Mouse (Mus musculus): Measurements from ENCODE around the gene Muc1. TPM values are rescaled to one million over a fixed set of nuclear protein-coding genes. Genes with fewer than 3 reads are reported as not detected.

Gene Muc1
- polyA plus RNA-seq, 1 experiment from 2014 or later: 10.1 TPM

GRCm38 (mm10) chr3:89243609-89244008, 14.8 kb downstream of the Muc1 start:
- no peak overlapping the region for H3K9ac ChIP-seq
- no peaks in the 10 kb centered on the region for H3K9me3 ChIP-seq
- 0 out of 2 replicates have a peak, but pooled peaks cover 6% of the 10 kb centered on the region for H3K27me3 ChIP-seq (replicated peaks)
- peaks cover 34% of the 10 kb centered on the region for H3K4me1 ChIP-seq (replicated peaks)
- whole genome bisulfite sequencing: 20% methylated on average over 14 of the region's 14 CpGs
- 0 out of 2 replicates have a peak, but pooled peaks cover 3% of the 10 kb centered on the region for H3K36me3 ChIP-seq
- ATAC-seq: peak; percentile 29
- no peak overlapping the region for H3K27ac ChIP-seq
- peak overlapping the region; percentile 83 for H3K4me2 ChIP-seq (replicated peaks)
- H3K4me3 ChIP-seq (replicated peaks): no peak overlapping the region

- Histone ChIP-seq H3K9me3 (no peaks in the 10 kb centered on the region), H3K4me3 (replicated peaks) (peak overlapping the region; percentile 62), H3K4me1 (replicated peaks) (peaks cover 34% of the 10 kb centered on the region), H3K4me2 (replicated peaks) (peak overlapping the region; percentile 83), H3K9ac (peak overlapping the region; percentile 20; the same call in 1 of the 2 replicates), H3K36me3 (0 out of 2 replicates have a peak, but pooled peaks cover 7% of the 10 kb centered on the region), H3K27me3 (replicated peaks) (0 out of 2 replicates have a peak, but pooled peaks cover 6% of the 10 kb centered on the region), H3K27ac (no peak overlapping the region)
- 23% methylated on average over 25 of the region's 25 CpGs for WGBS
- peak; percentile 21; the same call in 1 of the 2 replicates for ATAC-seq
Measured at GRCm38 (mm10) chr3:89244158-89244981, 15.5 kb downstream of the Muc1 start.

GRCm38 (mm10) chr3:89244982-89245687, 16.3 kb downstream of the Muc1 start:
- H3K9ac ChIP-seq: peak overlapping the region; percentile 20; the same call in 1 of the 2 replicates
- H3K27ac ChIP-seq: no peak overlapping the region
- H3K4me2 ChIP-seq (replicated peaks): peak overlapping the region; percentile 83
- peaks cover 34% of the 10 kb centered on the region for H3K4me1 ChIP-seq (replicated peaks)
- H3K9me3 ChIP-seq: no peaks in the 10 kb centered on the region
- peak; percentile 17; the same call in 1 of the 2 replicates for ATAC-seq
- under 1% methylated on average over 18 of the region's 26 CpGs for WGBS
- H3K36me3 ChIP-seq: 0 out of 2 replicates have a peak, but pooled peaks cover 10% of the 10 kb centered on the region
- H3K4me3 ChIP-seq (replicated peaks): peak overlapping the region; percentile 62
- 0 out of 2 replicates have a peak, but pooled peaks cover 6% of the 10 kb centered on the region for H3K27me3 ChIP-seq (replicated peaks)

- peak within 1 kb of the TSS; percentile 83 for H3K4me2 ChIP-seq (replicated peaks)
- ATAC-seq: peak; percentile 29
- peaks cover 36% of the 10 kb centered on the region for H3K4me1 ChIP-seq (replicated peaks)
Measured at GRCm38 (mm10) chr3:89245688-89246171, 16.9 kb downstream of the Muc1 start, which contains the start of gene Krtcap2. Krtcap2 (plus strand) TSS chr3:89245966.

GRCm38 (mm10) chr3:89246261-89247100, 17.6 kb downstream of the Muc1 start, which contains the start of gene Trim46:
Trim46 (minus strand) TSS chr3:89246309.
- under 1% methylated on average over 42 of the region's 42 CpGs for WGBS
- peak within 1 kb of the TSS; percentile 62 for H3K4me3 ChIP-seq (replicated peaks)
- peak within 1 kb of the TSS; percentile 70 for H3K27ac ChIP-seq
- H3K36me3 ChIP-seq: 0 out of 2 replicates have a peak, but pooled peaks cover 10% of the 10 kb centered on the region
- ATAC-seq: peak; percentile 78
- no peaks in the 10 kb centered on the region for H3K9me3 ChIP-seq
- 0 out of 2 replicates have a peak, but pooled peaks cover 6% of the 10 kb centered on the region for H3K27me3 ChIP-seq (replicated peaks)
- peak within 1 kb of the TSS; percentile 79 for H3K9ac ChIP-seq
- peak within 1 kb of the TSS; percentile 83 for H3K4me2 ChIP-seq (replicated peaks)
- peaks cover 44% of the 10 kb centered on the region for H3K4me1 ChIP-seq (replicated peaks)

More at GRCm38 (mm10) chr3:89245688-89246171, 16.9 kb downstream of the Muc1 start, which contains the start of gene Krtcap2:
- H3K27ac ChIP-seq: peak within 1 kb of the TSS; percentile 70
- H3K9me3 ChIP-seq: no peaks in the 10 kb centered on the region
- peak within 1 kb of the TSS; percentile 62 for H3K4me3 ChIP-seq (replicated peaks)
- 0 out of 2 replicates have a peak, but pooled peaks cover 6% of the 10 kb centered on the region for H3K27me3 ChIP-seq (replicated peaks)
- peak within 1 kb of the TSS; percentile 79 for H3K9ac ChIP-seq
- WGBS: 5% methylated on average over 20 of the region's 20 CpGs
- 0 out of 2 replicates have a peak, but pooled peaks cover 10% of the 10 kb centered on the region for H3K36me3 ChIP-seq

GRCm38 (mm10) chr3:89247466-89247865, 18.6 kb downstream of the Muc1 start:
- WGBS: 82% methylated on average over 4 of the region's 4 CpGs
- peak overlapping the region; percentile 83 for H3K4me2 ChIP-seq (replicated peaks)
- 0 out of 2 replicates have a peak, but pooled peaks cover 10% of the 10 kb centered on the region for H3K36me3 ChIP-seq
- peak overlapping the region; percentile 79; the same call in 1 of the 2 replicates for H3K9ac ChIP-seq
- H3K9me3 ChIP-seq: no peaks in the 10 kb centered on the region
- peak overlapping the region; percentile 62; the same call in 1 of the 2 replicates for H3K4me3 ChIP-seq (replicated peaks)
- peaks cover 53% of the 10 kb centered on the region for H3K4me1 ChIP-seq (replicated peaks)
- H3K27me3 ChIP-seq (replicated peaks): 0 out of 2 replicates have a peak, but pooled peaks cover 6% of the 10 kb centered on the region
- no peak for ATAC-seq
- no peak overlapping the region for H3K27ac ChIP-seq

GRCm38 (mm10) chr3:89250435-89251040, 21.7 kb downstream of the Muc1 start:
- Histone ChIP-seq H3K4me2 (replicated peaks) (no peak overlapping the region), H3K27me3 (replicated peaks) (no peaks in the 10 kb centered on the region), H3K4me1 (replicated peaks) (peaks cover 42% of the 10 kb centered on the region), H3K4me3 (replicated peaks) (no peak overlapping the region), H3K9me3 (no peaks in the 10 kb centered on the region), H3K9ac (no peak overlapping the region), H3K36me3 (0 out of 2 replicates have a peak, but pooled peaks cover 10% of the 10 kb centered on the region), H3K27ac (peak overlapping the region; percentile 40; the same call in 1 of the 2 replicates)
- ATAC-seq: no peak
- WGBS: 18% methylated on average over 7 of the region's 7 CpGs

GRCm38 (mm10) chr3:89251365-89251895, 22.6 kb downstream of the Muc1 start:
- H3K4me3 ChIP-seq (replicated peaks): 0 out of 2 replicates have a peak overlapping the region, but pooled peaks have one; percentile 0
- H3K4me2 ChIP-seq (replicated peaks): peak overlapping the region; percentile 39
- 9% methylated on average over 17 of the region's 17 CpGs for WGBS
- H3K9ac ChIP-seq: peak overlapping the region; percentile 26
- H3K27ac ChIP-seq: peak overlapping the region; percentile 51
- no peaks in the 10 kb centered on the region for H3K27me3 ChIP-seq (replicated peaks)
- H3K4me1 ChIP-seq (replicated peaks): peaks cover 35% of the 10 kb centered on the region
- peak; percentile 22 for ATAC-seq
- 0 out of 2 replicates have a peak, but pooled peaks cover 10% of the 10 kb centered on the region for H3K36me3 ChIP-seq
- H3K9me3 ChIP-seq: no peaks in the 10 kb centered on the region

GRCm38 (mm10) chr3:89254994-89255393, 26.1 kb downstream of the Muc1 start:
- peaks cover 26% of the 10 kb centered on the region for H3K4me1 ChIP-seq (replicated peaks)
- peak; percentile 16; the same call in 1 of the 2 replicates for ATAC-seq
- no peak overlapping the region for H3K4me2 ChIP-seq (replicated peaks)
- H3K4me3 ChIP-seq (replicated peaks): no peak overlapping the region
- no peaks in the 10 kb centered on the region for H3K9me3 ChIP-seq
- H3K27me3 ChIP-seq (replicated peaks): no peaks in the 10 kb centered on the region
- H3K27ac ChIP-seq: no peak overlapping the region
- H3K9ac ChIP-seq: no peak overlapping the region
- H3K36me3 ChIP-seq: no peaks in the 10 kb centered on the region
- WGBS: 83% methylated on average over 5 of the region's 5 CpGs

GRCm38 (mm10) chr3:89256177-89256576, 27.3 kb downstream of the Muc1 start:
- 79% methylated on average over 5 of the region's 5 CpGs for WGBS
- no peak for ATAC-seq
- Histone ChIP-seq H3K27me3 (replicated peaks) (no peaks in the 10 kb centered on the region), H3K36me3 (no peaks in the 10 kb centered on the region), H3K4me1 (replicated peaks) (peaks cover 19% of the 10 kb centered on the region), H3K4me3 (replicated peaks) (no peak overlapping the region), H3K27ac (no peak overlapping the region), H3K4me2 (replicated peaks) (no peak overlapping the region), H3K9ac (no peak overlapping the region), H3K9me3 (no peaks in the 10 kb centered on the region)

All from intestine, embryonic 15.5 days (tissue).